Mouse (Mus musculus): ENCODE data around the gene 5730522E02Rik.

Gene 5730522E02Rik

DNA sequence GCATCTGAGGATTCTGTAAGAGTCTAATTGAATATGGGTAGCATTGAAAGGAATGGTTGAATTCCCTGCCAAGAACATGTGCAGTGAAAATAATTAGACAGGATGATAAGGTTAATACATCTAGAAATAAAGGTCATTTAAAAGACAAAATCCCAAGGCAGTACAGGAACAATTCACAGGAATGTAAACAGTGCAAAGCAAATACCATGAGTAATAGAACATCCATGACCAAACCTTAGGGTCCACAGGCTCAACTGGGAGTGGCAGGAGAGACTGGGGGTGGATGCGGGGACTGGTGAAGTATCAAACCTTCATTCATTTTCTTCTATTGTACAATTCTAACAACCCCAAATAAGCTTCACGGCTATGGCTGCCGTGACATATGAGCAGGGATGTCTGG lies 536.4 kb downstream of the 5730522E02Rik start:
- no peak for DNase-seq (ENCODE audit: low spot score)

DNA sequence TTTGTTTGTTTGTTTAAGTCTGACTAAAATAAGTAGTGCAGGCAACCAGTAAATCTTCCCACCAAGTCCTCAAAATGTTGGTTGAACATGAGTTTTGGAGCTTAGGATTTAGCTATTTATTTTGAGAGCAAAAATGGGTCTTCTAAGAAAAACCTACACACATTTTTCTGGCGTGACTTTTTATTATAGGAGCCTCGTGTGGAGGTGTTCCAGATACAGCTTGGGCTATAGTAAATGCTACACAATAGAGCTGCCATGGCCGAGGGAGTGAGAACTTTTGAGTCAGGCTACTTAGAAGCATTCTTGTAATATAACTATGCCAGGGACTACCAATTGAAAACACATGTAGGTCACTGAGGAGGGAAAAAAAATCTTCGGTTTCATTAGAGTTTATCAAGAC lies 540.5 kb downstream of the 5730522E02Rik start:
- no peak for DNase-seq (ENCODE audit: low spot score)

DNA sequence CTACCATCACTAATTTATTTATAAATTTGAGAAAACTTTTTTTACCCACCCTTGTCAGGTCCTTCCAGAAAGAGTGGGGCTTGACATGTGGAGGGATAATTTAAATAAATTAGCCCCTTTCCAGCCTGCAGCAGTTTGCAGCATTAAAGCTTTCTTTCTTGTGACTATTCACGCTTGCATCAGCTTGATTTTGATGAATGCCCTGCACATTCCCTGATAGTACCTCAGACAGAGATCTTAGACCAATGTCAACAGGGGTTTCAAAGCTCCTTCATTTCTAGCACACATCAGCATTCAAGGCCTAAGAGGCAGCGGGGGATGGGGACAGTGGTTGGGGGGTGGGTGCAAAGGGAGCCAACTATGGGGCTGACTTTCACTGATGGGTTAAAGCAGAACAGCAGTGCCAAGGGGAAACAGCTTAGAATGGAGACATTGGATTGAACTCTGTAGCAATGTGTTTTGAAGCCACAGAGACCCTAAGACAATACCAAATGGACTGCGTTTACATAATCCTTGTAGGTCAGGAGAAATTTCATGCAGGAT lies 545.9 kb downstream of the 5730522E02Rik start:
- DNase-seq (ENCODE audit: low spot score) = no peak

DNA sequence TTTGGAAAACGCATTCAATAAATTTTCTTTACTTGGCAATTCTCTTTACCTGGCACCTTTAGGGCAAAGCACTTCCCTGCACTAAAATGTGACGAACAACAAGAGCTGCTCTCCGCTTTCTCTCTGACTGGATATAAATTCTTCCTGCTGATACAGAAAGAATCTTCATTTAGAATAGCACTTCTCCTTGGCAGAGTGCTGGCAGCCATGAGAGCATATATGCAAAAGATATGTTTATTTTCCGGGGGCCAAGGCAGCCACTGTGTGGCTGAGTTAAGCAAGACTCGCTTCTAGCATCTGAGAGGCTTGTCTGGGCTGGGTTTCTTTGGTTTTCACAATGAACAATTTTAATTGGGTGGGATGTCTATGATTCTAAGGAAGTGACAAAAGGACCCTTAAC lies 564.3 kb downstream of the 5730522E02Rik start:
- no peak for DNase-seq (ENCODE audit: low spot score)

DNA sequence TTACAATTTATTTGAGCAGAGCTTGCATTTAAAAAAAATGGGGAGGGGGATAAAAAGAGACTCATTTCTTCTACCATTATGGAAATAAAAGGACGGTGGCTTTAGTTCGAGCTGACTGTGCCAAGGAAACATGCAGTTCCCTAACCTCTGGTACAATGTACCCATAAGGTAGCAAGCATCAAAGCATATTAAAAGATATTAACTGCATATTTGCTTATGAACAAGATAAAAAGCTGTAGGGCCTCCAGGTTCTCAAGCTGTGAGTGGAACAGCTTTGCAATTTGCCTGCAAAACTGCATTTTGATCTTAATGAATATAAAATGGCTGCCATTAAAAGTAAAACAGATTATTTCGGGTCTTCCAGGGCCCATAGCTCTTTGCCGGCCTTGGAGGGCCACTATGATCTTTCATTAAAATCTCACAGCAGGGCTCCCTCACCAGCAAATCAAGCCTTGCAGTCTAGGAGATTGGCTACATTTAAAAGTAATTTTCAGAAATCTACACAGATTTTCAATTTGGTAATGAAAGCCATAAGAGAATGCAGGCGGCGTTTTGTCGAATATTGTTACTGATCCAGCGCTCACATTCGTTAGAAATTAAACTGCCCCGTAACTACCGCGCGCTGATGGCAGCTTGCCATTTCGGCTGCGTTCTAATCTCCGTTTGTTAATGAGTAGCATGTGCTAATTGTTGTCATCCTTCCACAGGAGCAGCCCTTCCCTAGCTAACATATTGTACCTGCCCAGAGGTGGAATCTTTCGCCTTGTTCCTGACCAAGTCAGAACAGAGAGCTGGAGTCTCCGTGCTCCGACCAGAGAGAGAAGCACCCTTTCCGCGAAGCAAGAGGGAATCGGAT lies 565.6 kb downstream of the 5730522E02Rik start:
- DNase-seq (ENCODE audit: low spot score) = no peak

DNA sequence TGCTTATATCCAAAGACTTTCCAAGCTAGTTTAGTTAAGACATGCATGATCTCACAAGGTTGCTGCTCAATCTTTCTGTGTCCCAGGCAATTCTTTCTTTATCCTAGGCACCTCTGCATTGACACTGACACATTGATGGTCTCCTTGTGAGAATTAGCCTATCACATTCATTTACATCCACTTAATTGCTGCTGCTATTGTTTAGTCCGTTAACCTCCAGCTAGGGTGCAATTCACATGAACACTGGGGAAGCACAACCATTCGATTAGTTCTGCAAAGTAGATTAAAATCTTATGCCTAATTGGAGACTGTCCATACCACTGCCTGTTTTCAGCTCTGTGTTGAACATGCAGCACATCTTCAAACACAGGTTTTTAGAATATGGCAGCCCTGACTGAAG lies 603.7 kb downstream of the 5730522E02Rik start:
- no peak for DNase-seq (ENCODE audit: low spot score)

DNA sequence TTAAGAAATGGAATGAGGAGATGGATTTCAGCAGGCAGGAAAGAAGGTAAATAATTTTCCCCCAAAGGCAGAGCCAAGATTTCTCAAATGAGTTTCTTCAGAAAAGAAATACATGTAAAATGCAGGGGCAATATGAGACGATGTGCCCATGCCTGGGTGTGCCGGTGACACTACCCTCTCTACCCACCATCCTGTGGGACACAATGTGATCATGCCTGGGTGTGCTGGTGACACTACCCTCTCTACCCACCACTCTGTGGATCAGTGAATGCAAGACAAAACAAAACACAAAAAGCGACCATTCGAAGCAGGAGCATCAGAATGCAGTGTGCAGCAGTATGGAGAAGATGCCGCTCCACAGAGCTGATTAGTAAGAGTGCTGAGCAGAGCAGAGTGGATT lies 610.5 kb downstream of the 5730522E02Rik start:
- DNase-seq (ENCODE audit: low spot score) = no peak

DNA sequence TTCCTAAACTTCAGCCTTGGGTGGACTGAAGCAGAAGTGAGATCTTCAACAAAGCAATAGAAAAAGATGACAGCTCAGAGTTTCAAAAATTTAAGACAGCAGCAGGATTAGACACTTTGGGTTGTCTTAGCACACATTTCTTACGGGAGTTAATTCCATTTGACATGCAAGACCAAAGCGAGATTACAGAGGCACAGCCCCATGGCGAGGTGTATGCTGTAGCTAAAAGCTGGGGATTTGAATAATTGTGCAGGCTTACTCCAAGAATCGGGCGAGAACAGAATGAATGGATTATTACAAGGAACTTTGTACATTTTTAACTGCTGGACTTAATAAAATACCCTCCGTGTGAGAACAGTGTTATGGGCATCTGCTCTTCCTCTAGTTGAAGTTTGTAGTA lies 615.3 kb downstream of the 5730522E02Rik start:
- no peak for DNase-seq (ENCODE audit: low spot score)

DNA sequence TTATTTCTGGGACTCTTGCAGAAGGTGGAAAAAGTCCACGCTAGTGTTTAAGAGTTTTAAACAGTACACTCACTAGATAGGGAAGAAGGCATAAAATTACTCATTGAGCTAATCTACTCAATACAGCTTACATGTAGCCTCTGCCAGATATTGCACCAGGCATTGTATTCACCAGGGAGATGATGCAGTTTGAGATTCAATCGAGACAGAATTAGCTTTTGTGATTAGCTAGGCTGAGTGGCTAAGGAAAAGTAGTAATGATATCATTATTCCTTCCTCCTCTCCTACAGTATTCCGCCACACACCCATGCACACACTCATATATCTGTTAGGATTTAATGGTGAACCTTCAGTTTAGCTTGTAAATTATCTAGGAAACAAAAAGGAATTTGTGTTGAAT lies 615.8 kb downstream of the 5730522E02Rik start:
- DNase-seq (ENCODE audit: low spot score) = no peak

DNA sequence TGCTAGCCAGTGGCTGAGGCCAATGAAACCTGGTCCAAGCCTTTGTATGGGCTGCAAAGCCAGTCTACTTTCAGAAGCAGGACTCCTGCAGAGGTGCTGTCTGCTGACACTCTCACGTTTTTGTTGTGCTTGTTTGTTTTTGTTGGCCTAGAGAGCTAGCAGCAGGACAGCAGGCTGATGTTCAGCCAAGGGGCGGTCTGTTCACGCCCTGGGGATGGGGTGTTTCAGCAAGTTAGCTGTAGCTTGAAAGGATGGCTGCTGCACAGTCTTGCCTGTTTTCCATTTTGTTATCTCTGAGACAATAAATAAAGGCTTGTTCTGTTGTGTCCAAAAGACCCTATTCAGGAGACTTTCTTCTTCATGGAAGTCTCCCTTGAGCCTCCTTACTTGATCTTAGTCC lies 618.3 kb downstream of the 5730522E02Rik start:
- DNase-seq (ENCODE audit: low spot score) = no peak

DNA sequence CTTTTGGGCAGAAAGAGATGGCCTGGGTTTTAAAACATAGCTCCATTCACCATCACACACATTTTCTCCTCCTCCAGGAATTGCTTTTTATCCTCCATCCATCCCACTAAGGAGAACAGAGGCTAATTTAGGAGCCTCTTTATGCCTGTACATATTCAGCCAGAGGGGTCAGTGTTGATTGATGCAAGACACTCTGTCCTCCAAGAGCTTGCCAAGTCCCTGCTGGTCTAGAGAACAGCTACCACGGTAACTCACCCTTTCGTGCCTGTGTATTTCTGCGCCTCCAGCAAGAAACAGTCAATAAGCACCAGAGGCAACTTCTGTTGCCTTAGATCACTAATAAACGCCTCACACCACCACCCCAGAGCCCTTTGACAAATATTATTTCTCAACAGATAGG lies 620.3 kb downstream of the 5730522E02Rik start:
- no peak for DNase-seq (ENCODE audit: low spot score)

DNA sequence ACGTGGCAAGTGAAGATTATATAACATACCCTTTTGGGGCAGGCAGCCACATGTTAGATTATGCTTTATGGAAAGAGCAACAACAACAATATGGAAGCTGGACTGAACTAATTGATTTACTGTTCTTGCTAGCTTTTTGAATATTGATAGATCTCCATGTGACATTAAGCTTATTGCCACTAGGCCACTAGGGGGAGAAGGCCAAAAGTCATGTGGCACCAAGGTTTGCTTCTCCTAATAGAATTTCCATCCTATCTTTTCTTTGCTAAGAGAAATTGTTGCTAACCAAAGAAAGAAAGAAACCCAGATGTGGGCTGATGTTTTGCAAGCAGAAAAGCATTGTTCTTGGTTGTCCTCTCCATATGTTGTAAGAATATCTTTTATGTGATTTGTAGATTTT lies 621.1 kb downstream of the 5730522E02Rik start:
- DNase-seq (ENCODE audit: low spot score) = no peak

DNA sequence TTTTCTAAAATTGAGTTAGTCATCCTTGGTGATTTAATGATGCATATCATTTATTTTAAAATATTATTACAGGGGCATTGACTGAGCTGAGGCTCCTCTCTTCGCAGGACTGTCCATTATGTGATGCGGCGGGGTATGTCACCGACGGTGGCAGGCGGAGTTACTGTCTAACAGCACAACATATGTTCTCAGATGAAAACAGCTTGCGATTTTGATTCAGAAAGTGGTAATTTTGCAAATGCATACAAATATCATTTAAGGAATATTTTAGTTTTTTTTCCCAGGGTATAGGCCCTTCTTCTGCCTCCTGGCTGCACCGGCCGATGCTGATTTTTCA lies 636.5 kb downstream of the 5730522E02Rik start:
- DNase-seq (ENCODE audit: low spot score) = no peak

DNA sequence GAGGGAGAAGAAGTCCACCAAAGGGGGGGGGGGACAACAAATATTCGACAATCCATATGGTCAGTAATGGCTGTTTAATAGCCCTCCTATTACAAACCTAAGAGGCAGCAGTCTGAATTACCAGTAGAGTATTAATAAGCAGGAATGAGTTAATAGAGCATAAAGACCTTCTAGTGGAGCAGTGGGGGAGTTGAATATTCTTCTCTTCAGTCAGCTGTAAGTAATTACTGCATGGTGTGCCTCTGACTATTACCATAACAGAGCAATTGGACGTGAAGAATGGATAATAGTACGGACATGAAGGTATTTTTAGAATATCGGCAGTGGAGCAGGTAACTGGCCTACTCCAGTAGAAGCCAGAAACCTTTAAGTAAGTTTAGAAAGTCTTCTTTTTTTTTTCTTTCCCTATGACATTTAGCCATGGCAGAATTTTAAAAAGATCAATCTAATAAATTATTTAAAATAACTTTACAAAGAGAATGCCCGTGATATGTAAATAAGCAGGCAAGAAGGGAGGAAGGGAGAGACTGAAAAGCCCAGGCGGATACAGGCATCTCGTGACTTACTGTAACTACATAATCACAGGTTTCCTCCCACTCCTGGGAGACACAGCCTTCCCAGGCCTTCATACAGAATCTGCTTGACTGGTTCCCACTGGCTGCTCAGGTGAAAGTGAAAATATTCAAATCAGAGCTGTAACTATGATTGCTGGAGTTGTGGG lies 637.0 kb downstream of the 5730522E02Rik start:
- DNase-seq (ENCODE audit: low spot score) = no peak

DNA sequence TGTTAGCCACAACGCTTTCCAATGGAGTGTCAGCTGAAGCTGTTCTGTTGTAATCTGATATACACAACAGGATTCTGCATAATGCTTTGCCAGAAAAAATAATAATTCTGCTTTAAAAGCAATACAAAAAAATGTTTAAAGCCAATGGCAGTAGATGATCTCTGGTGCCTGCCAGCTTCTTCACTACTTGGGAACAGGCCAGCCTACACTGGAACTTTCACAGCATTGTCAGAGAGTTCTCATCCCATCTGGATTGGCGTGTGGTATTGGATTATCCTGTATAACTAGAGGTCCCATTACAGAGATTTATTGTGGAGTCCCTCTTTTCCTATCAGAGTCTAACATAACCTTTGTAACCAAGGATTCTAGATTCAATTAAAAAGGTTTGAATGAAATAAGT lies 639.2 kb downstream of the 5730522E02Rik start:
- DNase-seq (ENCODE audit: low spot score) = no peak
